Mouse (Mus musculus): Measurements from ENCODE around the gene Acta2. TPM values are rescaled to one million over a fixed set of nuclear protein-coding genes. Genes with fewer than 3 reads are reported as not detected.

Gene Acta2
- polyA plus RNA-seq, 1 experiment, result not detected

DNA sequence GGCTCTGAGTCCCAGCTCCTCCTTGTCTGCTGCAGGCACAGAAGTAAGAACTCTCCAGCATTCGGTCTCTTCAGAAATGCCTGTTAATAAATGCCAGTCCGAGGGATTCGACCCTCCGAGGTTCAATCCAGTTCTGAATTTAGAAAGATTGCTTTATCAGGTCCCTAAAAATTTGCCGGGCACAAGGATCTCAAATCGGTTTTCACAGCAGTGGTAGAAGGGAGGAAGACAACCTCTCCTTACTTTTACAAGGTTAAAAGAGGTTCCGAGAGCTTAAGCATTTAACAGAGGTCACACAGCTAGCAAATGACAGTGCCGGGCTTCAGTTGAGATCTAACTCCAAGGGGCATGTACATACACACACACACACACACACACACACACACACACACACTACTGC, 36.0 kb upstream of the Acta2 start:
- WGBS, result 42% methylated on average over 8 of the region's 8 CpGs
- peaks cover 6% of the 10 kb centered on the region; the same call in 1 of the 2 replicates for H3K4me1 ChIP-seq (ENCODE audit: control insufficient read depth, insufficient read depth, low read length)
- no peak overlapping the region for H3K4me3 ChIP-seq (ENCODE audit: insufficient read depth, low read depth, low read length)
- H3K27ac ChIP-seq (ENCODE audit: insufficient read depth, low read depth, low read length), result no peak overlapping the region
- no peak for TF ChIP-seq POLR2A (IDR thresholded peaks at IDR 0.05; ENCODE audit: insufficient read depth, low read depth, low read length)

DNA sequence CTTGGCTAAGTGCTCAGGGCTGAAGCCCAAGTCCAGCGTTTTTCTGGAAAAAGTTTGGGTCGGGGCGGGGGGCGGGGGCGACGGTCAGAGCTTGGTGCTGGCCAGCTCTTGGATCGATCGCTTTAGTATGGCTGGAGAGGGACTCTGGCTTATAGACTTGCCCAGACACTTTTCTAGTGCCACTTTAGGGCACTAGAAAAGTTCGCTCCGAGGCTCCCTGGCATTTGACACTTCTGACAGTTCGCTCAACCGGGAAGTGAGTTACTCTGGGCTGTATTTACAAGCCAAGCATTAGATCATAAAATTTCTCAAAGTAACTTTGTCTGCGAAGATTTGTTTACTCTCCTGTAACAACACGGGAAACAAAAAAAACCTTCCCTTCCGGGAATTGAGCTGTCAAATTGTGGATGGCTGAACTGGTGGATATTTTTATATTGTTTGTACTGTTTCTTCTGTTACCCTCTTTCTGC, 35.5 kb upstream of the Acta2 start:
- peaks cover 6% of the 10 kb centered on the region; the same call in 1 of the 2 replicates for H3K4me1 ChIP-seq (ENCODE audit: control insufficient read depth, insufficient read depth, low read length)
- WGBS, result 6% methylated on average over 15 of the region's 15 CpGs
- peak overlapping the region; percentile 41 for H3K4me3 ChIP-seq (ENCODE audit: insufficient read depth, low read depth, low read length)
- no peak for TF ChIP-seq POLR2A (IDR thresholded peaks at IDR 0.05; ENCODE audit: insufficient read depth, low read depth, low read length)
- no peak for TF ChIP-seq CTCF (IDR thresholded peaks at IDR 0.05; ENCODE audit: insufficient read depth, low read depth, low read length)
- H3K27ac ChIP-seq (ENCODE audit: insufficient read depth, low read depth, low read length), result no peak overlapping the region

GRCm38 (mm10) chr19:34289948-34290789, 34.8 kb upstream of the Acta2 start, which contains the start of gene Fas:
Fas (plus strand) TSS chr19:34290666.
- WGBS, result 3% methylated on average over 19 of the region's 19 CpGs
- Histone ChIP-seq H3K4me3 (ENCODE audit: insufficient read depth, low read depth, low read length) (peak within 1 kb of the TSS; percentile 41), H3K27ac (ENCODE audit: insufficient read depth, low read depth, low read length) (no peak within 1 kb of the TSS), H3K4me1 (ENCODE audit: control insufficient read depth, insufficient read depth, low read length) (peaks cover 6% of the 10 kb centered on the region; the same call in 1 of the 2 replicates)
- TF ChIP-seq POLR2A (IDR thresholded peaks at IDR 0.05; ENCODE audit: insufficient read depth, low read depth, low read length) (no peak), CTCF (IDR thresholded peaks at IDR 0.05; ENCODE audit: insufficient read depth, low read depth, low read length) (no peak)

GRCm38 (mm10) chr19:34288696-34289095, 33.3 kb upstream of the Acta2 start:
- no peak for TF ChIP-seq POLR2A (IDR thresholded peaks at IDR 0.05; ENCODE audit: insufficient read depth, low read depth, low read length)
- no peak for TF ChIP-seq CTCF (IDR thresholded peaks at IDR 0.05; ENCODE audit: insufficient read depth, low read depth, low read length)
- Histone ChIP-seq H3K4me3 (ENCODE audit: insufficient read depth, low read depth, low read length) (no peak overlapping the region), H3K4me1 (ENCODE audit: control insufficient read depth, insufficient read depth, low read length) (peaks cover 6% of the 10 kb centered on the region; the same call in 1 of the 2 replicates), H3K27ac (ENCODE audit: insufficient read depth, low read depth, low read length) (no peak overlapping the region)
- 96% methylated on average over 1 of the region's 1 CpGs for WGBS

GRCm38 (mm10) chr19:34287656-34288415, 32.4 kb upstream of the Acta2 start:
- Histone ChIP-seq H3K4me3 (ENCODE audit: insufficient read depth, low read depth, low read length) (no peak overlapping the region), H3K4me1 (ENCODE audit: control insufficient read depth, insufficient read depth, low read length) (peaks cover 6% of the 10 kb centered on the region; the same call in 1 of the 2 replicates), H3K27ac (ENCODE audit: insufficient read depth, low read depth, low read length) (no peak overlapping the region)
- TF ChIP-seq POLR2A (IDR thresholded peaks at IDR 0.05; ENCODE audit: insufficient read depth, low read depth, low read length), result no peak
- WGBS, result 86% methylated on average over 13 of the region's 13 CpGs

GRCm38 (mm10) chr19:34287221-34287620, 31.8 kb upstream of the Acta2 start:
- TF ChIP-seq CTCF (IDR thresholded peaks at IDR 0.05; ENCODE audit: insufficient read depth, low read depth, low read length) (no peak), POLR2A (IDR thresholded peaks at IDR 0.05; ENCODE audit: insufficient read depth, low read depth, low read length) (no peak)
- no peak overlapping the region for H3K27ac ChIP-seq (ENCODE audit: insufficient read depth, low read depth, low read length)
- H3K4me3 ChIP-seq (ENCODE audit: insufficient read depth, low read depth, low read length), result no peak overlapping the region
- H3K4me1 ChIP-seq (ENCODE audit: control insufficient read depth, insufficient read depth, low read length), result peaks cover 6% of the 10 kb centered on the region; the same call in 1 of the 2 replicates

DNA sequence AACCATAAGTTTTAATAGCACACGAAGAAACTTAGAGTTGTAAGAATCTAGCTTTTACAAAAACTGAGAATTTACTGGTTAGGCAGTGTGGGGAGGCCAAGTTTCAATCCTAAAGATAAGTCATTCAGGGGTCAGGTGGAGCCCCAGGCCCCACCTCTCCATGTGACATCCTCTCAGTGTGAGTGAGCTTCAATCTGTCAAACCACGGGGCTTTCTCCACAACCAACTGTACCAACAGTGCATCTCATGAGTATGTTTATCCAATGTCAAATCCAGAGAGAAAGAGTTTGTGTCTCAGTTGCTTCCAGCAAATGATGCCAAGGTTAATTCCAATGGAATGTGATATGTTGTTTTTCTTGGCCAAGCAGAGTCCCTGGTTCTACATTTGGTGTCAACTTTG, 29.4 kb upstream of the Acta2 start:
- 61% methylated on average over 2 of the region's 2 CpGs for WGBS
- Histone ChIP-seq H3K4me1 (ENCODE audit: control insufficient read depth, insufficient read depth, low read length) (no peaks in the 10 kb centered on the region), H3K4me3 (ENCODE audit: insufficient read depth, low read depth, low read length) (no peak overlapping the region), H3K27ac (ENCODE audit: insufficient read depth, low read depth, low read length) (no peak overlapping the region)
- TF ChIP-seq POLR2A (IDR thresholded peaks at IDR 0.05; ENCODE audit: insufficient read depth, low read depth, low read length) (no peak), CTCF (IDR thresholded peaks at IDR 0.05; ENCODE audit: insufficient read depth, low read depth, low read length) (no peak)

- Histone ChIP-seq H3K27ac (ENCODE audit: insufficient read depth, low read depth, low read length) (no peak overlapping the region), H3K4me3 (ENCODE audit: insufficient read depth, low read depth, low read length) (peak overlapping the region; percentile 9; the same call in 1 of the 2 replicates), H3K4me1 (ENCODE audit: control insufficient read depth, insufficient read depth, low read length) (no peaks in the 10 kb centered on the region)
- TF ChIP-seq CTCF (IDR thresholded peaks at IDR 0.05; ENCODE audit: insufficient read depth, low read depth, low read length), result no peak
- TF ChIP-seq POLR2A (IDR thresholded peaks at IDR 0.05; ENCODE audit: insufficient read depth, low read depth, low read length), result no peak
- WGBS, result 47% methylated on average over 10 of the region's 10 CpGs
Measured at GRCm38 (mm10) chr19:34284383-34284782, 29.0 kb upstream of the Acta2 start.

GRCm38 (mm10) chr19:34283614-34284013, 28.2 kb upstream of the Acta2 start:
- H3K4me3 ChIP-seq (ENCODE audit: insufficient read depth, low read depth, low read length), result no peak overlapping the region
- no peak overlapping the region for H3K27ac ChIP-seq (ENCODE audit: insufficient read depth, low read depth, low read length)
- no peaks in the 10 kb centered on the region for H3K4me1 ChIP-seq (ENCODE audit: control insufficient read depth, insufficient read depth, low read length)
- no peak for TF ChIP-seq CTCF (IDR thresholded peaks at IDR 0.05; ENCODE audit: insufficient read depth, low read depth, low read length)
- TF ChIP-seq POLR2A (IDR thresholded peaks at IDR 0.05; ENCODE audit: insufficient read depth, low read depth, low read length), result no peak
- WGBS, result 82% methylated on average over 6 of the region's 6 CpGs

Measured in olfactory bulb, adult 2 months (tissue).